Mouse (Mus musculus) MN1 (cell line): Measurements from ENCODE around the gene Ifit1.
"Not testable (repeated sequence)": the region's sequence is repeated elsewhere in the genome, so short reads cannot be mapped to it uniquely, and the experiment has no call there.

Experiments
- DNase-seq: peaks from one replicate; pipeline ENCODE4 v3.0.0-alpha.2; 2016; ENCODE audit warnings: low spot score

Gene Ifit1

DNA sequence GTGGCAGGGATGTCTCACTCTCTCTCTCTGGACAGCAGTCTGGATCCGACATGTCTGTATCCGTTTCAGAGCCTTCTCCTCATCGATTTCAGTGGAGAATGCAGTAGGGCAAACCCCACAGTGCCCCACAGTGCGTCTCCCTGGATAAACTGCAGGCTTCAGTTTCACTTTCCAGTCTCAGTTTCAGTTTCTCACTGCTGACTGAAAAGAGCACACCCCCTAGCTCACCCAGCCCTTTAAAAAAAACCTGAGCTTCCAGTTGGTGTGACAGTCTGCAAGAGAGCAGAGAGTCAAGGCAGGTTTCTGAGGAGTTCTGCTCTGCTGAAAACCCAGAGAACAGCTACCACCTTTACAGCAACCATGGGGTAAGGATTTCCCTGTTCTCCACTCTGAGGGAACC, at the start of gene Ifit1, which contains the start of gene Ifit1bl2:
Gene Ifit1 (plus strand): TSS at position 249 of the 400 bp plus-strand sequence.
Gene Ifit1bl2 (minus strand): TSS at position 121 of the 400 bp plus-strand sequence.
- peak; percentile 8 for DNase-seq

GRCm38 (mm10) chr19:34593456-34593855, 47.2 kb upstream of the Ifit1 start:
- no peak for DNase-seq

GRCm38 (mm10) chr19:34594523-34594922, 46.1 kb upstream of the Ifit1 start:
- DNase-seq: not testable (repeated sequence)

DNA sequence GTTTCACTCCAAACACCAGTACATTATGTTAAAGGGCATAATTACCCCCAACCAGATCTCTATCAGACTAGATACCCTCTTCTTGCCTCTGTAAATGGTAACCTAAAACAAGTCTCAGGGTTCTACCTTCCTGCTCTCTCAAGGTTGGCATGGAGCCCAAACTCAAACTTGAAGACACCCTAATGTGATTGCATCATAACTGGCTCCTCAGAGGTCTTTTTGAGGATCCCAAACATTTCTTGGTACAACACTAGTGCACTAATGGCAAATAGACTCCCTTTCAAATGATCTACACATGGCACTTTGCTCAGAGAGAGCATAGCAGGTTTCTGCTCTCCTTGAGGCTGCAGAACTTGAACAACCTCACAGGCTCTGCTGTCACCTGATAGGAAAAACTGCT, 43.9 kb upstream of the Ifit1 start:
- DNase-seq: no peak

DNA sequence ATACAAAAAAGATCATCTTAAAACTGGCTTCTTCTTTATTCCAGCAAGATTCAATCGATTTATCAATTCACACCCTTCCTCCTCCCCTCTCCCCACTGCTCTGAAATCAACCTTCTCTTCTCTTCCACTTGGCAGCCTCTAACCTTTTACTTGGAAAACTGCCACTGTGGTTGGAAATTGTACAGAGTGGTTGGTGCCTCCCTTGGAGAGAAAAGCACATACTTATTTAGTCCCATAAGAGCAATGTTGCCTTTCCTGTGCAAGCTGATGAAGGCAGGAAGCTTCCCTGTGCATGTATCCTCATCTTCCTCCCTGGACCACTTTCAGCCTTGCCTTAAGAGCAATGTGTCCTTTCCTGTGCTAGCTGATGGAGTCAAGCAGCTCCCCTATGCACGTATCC, 42.3 kb upstream of the Ifit1 start:
- no peak for DNase-seq

- not testable (repeated sequence) for DNase-seq
These were observed 41.4 kb upstream of the Ifit1 start for GRCm38 (mm10) chr19:34599250-34599649.

DNA sequence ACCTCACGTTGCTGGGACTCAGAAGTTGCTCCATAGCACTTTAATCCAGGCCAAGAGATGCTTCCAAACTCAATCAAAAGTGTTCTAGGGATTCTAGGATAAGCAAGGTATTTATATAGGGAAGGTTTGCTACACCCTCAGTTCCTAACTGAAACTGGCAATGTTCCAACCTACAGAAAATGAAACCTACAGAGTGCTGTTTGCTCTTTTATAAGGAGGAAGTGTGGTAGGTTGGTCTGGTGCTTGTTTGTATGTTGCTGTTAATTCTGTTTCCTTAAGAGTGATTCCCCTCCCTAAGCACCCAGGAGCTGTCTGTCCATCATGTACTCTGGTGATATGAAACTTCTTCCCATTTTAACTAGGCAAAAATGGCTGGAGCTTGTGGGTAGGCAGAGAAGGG, 38.8 kb upstream of the Ifit1 start, which contains the start of gene Ifit1bl1:
Gene Ifit1bl1 (minus strand): TSS at position 69 of the 400 bp plus-strand sequence.
- DNase-seq: not testable (repeated sequence)

DNA sequence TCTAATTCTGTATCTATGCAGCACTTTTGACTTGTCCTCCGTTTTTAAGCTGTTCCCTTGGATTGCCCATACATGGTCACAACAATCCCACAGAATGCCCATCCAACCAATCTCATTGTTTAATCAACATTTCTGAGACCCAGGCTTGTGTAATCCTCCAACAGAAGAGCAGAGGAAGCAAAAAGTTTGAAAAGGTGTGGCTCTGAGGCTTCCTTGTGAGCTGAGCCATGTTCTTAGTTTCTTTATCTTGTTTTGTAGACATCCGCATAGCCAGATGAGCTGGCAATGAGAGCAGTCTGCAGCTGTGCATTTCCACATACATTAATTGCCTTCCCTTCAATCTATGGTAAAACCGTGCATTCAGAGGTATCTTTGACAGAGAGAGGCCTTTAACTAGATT, 35.2 kb upstream of the Ifit1 start:
- no peak for DNase-seq

DNA sequence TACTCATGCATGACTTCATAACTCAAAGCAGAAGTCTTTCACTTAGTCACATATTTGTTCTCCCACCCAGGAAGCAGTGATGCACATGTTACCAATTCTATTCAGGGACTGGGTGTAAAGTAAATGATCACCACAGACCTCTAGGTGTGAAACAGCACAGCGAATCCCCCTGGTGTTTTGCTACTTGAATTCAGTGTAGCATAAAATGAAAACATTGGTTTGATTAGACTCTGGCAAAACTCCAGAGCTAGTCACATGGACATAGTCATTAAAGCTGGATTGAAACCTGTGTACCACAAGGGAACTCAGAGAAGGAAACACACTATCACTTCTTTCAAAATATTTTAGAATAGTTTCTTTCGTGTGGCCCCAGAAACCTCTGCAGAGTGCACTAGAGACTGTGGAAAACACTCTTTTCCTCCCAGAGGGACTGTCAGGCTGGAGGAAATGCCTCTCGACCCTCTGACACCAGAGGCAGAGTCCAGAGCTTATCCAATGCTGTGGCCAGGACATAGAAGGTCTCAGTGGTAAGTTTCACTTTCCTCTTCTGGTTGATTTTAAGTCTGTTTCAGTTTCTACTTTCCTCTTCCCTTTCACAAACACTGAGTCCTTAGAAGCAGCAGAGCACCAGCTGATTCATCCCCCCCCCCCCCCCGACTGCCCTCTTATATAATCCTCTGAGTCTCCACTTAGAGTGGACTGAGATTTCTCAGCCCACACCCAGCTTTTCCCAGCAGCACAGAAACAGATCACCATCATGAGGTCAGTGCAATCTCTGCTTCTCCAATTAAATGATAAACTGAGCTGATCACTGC, 33.2 kb upstream of the Ifit1 start, which contains the start of gene Ifit3b:
Gene Ifit3b (plus strand): TSS at position 734 of the 815 bp plus-strand sequence.
- not testable (repeated sequence) for DNase-seq

GRCm38 (mm10) chr19:34610118-34610517, 30.6 kb upstream of the Ifit1 start:
- DNase-seq: not testable (repeated sequence)

- DNase-seq: not testable (repeated sequence)
These were observed 28.2 kb upstream of the Ifit1 start for GRCm38 (mm10) chr19:34612243-34613001.

- no peak for DNase-seq
These were observed 19.8 kb upstream of the Ifit1 start for GRCm38 (mm10) chr19:34620871-34621270.

DNA sequence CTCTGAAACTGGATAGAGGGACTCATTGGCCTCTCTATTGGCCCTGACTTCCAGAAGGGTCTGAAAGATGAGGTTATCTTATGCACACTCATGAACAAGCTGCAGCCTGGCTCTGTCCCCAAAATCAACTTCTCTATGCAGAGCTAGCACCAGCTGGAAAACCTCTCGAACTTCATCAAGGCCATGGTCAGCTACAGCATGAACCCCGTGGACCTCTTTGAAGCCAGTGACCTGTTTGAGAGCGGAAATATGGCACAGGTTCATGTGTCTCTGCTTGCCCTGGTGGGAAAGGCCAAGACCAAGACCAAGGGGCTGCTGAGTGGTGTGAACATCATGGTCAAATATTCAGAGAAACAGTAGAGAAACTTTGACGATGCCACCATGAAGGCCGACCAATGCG, 16.9 kb upstream of the Ifit1 start:
- no peak for DNase-seq

DNA sequence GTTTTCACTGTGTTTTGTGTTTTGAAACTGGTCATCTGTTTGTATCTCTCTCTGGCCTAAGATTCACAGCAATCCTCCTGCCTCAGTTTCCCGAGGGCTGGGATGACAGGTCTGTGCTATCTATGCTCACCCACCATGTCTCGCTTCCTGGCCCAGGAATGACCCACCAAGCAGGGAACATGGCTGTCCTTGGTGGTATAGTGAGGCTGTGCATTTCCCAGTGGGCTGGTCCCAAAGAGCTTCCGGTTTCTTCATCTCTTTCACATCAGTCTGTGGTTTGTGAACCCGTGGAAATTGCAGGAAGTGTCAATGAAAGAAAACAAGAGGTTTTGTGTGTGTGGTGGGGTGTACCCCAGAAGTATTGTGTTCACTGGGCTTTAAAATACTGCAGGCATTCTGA, 16.0 kb upstream of the Ifit1 start:
- DNase-seq: no peak

DNA sequence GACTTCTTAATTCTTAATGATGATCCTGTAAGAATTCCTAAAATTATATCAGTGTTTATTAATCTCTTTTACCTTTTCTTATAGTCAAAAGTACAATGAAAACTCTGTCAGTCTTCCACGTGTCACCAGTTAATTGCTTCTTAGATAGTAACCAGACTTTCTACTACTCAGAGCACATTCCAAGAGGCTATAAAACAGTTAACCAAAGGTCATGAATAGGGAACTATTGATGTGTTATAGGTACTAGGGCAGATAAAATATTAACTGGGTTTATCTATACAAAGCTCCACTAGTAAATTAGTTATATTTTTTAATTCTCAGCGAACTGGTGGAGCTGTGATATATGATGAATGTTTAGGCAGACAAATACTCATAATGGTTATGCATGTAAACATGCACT, 13.2 kb upstream of the Ifit1 start:
- DNase-seq: no peak

GRCm38 (mm10) chr19:34631487-34631886, 9.2 kb upstream of the Ifit1 start:
- no peak for DNase-seq

GRCm38 (mm10) chr19:34633484-34633883, 7.2 kb upstream of the Ifit1 start:
- DNase-seq: no peak

- peak; percentile 41 for DNase-seq
These were observed 3.6 kb upstream of the Ifit1 start for GRCm38 (mm10) chr19:34636933-34637557.

- no peak for DNase-seq
These were observed 1.9 kb downstream of the Ifit1 start for GRCm38 (mm10) chr19:34642616-34643015.

GRCm38 (mm10) chr19:34647630-34648029, 7.0 kb downstream of the Ifit1 start:
- DNase-seq: not testable (repeated sequence)

GRCm38 (mm10) chr19:34650276-34650675, 9.6 kb downstream of the Ifit1 start:
- no peak for DNase-seq

- DNase-seq: no peak
These were observed 10.3 kb downstream of the Ifit1 start for GRCm38 (mm10) chr19:34650997-34651396.
